ENCODE assay signal across 8 mouse cellular contexts in genomic region chr1:190174671-190175661, GRCm38 (mm10). TPM values are rescaled to one million over a fixed set of nuclear protein-coding genes. Genes with fewer than 3 reads are reported as not detected.
DNase-seq lines count a peak whose midpoint lies in the region; ATAC-seq and TF ChIP-seq lines count a peak whose summit lies in the region.

No protein-coding gene starts in this region.

- H3K4me2 ChIP-seq in limb, embryonic 15.5 days = peak overlapping the region; percentile 71
- peak overlapping the region; percentile 42 for H3K4me2 ChIP-seq in stomach, postnatal 0 days (replicated peaks; ENCODE audit: low read depth)

- no peak overlapping the region for H3K27ac ChIP-seq in cortical plate, adult 2 months (ENCODE audit: insufficient read depth, low read length)
- no peak overlapping the region for H3K27ac ChIP-seq in limb, embryonic 15.5 days
- H3K27ac ChIP-seq in stomach, postnatal 0 days (replicated peaks) = no peak overlapping the region

- no peak for TF ChIP-seq EP300 in stomach, postnatal 0 days (optimal IDR thresholded peaks at IDR 0.05)

- 3% methylated on average over 65 of the region's 65 CpGs for WGBS in limb, embryonic 15.5 days
- WGBS in stomach, postnatal 0 days = 6% methylated on average over 56 of the region's 65 CpGs

- no peak for ATAC-seq in limb, embryonic 15.5 days (ENCODE audit: insufficient number of reproducible peaks, low FRiP score, low TSS enrichment, low read depth)
- no peak for ATAC-seq in stomach, postnatal 0 days (ENCODE audit: low FRiP score, low TSS enrichment)

- H3K4me3 ChIP-seq in cortical plate, adult 2 months (ENCODE audit: insufficient read depth, low read length) = peak overlapping the region; percentile 1
- peak overlapping the region; percentile 37 for H3K4me3 ChIP-seq in limb, embryonic 15.5 days
- peak overlapping the region; percentile 27 for H3K4me3 ChIP-seq in stomach, postnatal 0 days (ENCODE audit: low read depth, low read length)

- TF ChIP-seq POLR2A in cortical plate, adult 2 months (IDR thresholded peaks at IDR 0.05; ENCODE audit: extremely low read depth, insufficient read depth, low read length) = no peak

- no peaks in the 10 kb centered on the region for H3K9me3 ChIP-seq in limb, embryonic 15.5 days
- H3K9me3 ChIP-seq in stomach, postnatal 0 days (ENCODE audit: control insufficient read depth, low read length) = no peaks in the 10 kb centered on the region

- intact Hi-C loops in heart, postnatal 10 days (cut with DNase I) = loop anchor here (5.0 kb wide), 1 partner anchor 622 kb away; no protein-coding TSS in a partner anchor

- peak; percentile 30 for DNase-seq in ovary, postnatal 36 days (ENCODE audit: low spot score)
- no peak for DNase-seq in ovary, adult 18-20 months (ENCODE audit: low spot score)
- peak; percentile 46 to 56 for DNase-seq in heart, postnatal 10 days
- DNase-seq in stomach, postnatal 0 days (ENCODE audit: low spot score) = peak; percentile 33
- no peak for DNase-seq in spleen, adult 18-20 months
- DNase-seq in MN1 (ENCODE audit: low spot score) = no peak

- no peaks in the 10 kb centered on the region for H3K36me3 ChIP-seq in limb, embryonic 15.5 days
- H3K36me3 ChIP-seq in stomach, postnatal 0 days (ENCODE audit: control insufficient read depth, insufficient read depth, low read length) = no peaks in the 10 kb centered on the region

- H3K4me1 ChIP-seq in cortical plate, adult 2 months (ENCODE audit: control insufficient read depth, insufficient read depth, low read length) = no peaks in the 10 kb centered on the region
- peaks cover 39% of the 10 kb centered on the region for H3K4me1 ChIP-seq in limb, embryonic 15.5 days
- 0 out of 2 replicates have a peak, but pooled peaks cover 2% of the 10 kb centered on the region for H3K4me1 ChIP-seq in stomach, postnatal 0 days (replicated peaks; ENCODE audit: control insufficient read depth, insufficient read depth)

- peaks cover 79% of the 10 kb centered on the region for H3K27me3 ChIP-seq in limb, embryonic 15.5 days
- peaks cover 21% of the 10 kb centered on the region for H3K27me3 ChIP-seq in stomach, postnatal 0 days (ENCODE audit: control insufficient read depth, insufficient read depth, low read length)

- TF ChIP-seq CTCF in cortical plate, adult 2 months (IDR thresholded peaks at IDR 0.05; ENCODE audit: extremely low read depth, insufficient read depth, low read length) = no peak
- no peak for TF ChIP-seq CTCF in stomach, postnatal 0 days (IDR thresholded peaks at IDR 0.05; ENCODE audit: low read depth)

- 0 out of 2 replicates have a peak overlapping the region, but pooled peaks have one; percentile 12 for H3K9ac ChIP-seq in limb, embryonic 15.5 days
- H3K9ac ChIP-seq in stomach, postnatal 0 days (ENCODE audit: low read length) = peak overlapping the region; percentile 23; the same call in 1 of the 2 replicates

RNA-seq across cellular contexts. Expression of gene Prox1, which starts 4.5 kb away (rescaled TPM):
- polyA plus RNA-seq in cortical plate, adult 2 months (2012; rRNA removed) = 5.6 and 8.2 TPM in 2 replicates
- total RNA-seq in heart, postnatal 10 days (2021) = 10 to 100 TPM; 34.3 to 68.1 TPM
- 2.1 and 2.6 TPM in 2 replicates for polyA plus RNA-seq in limb, embryonic 15.5 days (2015; fragmentation: Nextera tagmentation; extraction: Ambion mirVana)
- 0.40 and 0.54 TPM in 2 replicates for polyA plus RNA-seq in stomach, postnatal 0 days (2015; fragmentation: Nextera tagmentation; extraction: Ambion mirVana)

Comparison
In these comparisons a context has a peak if more than half of its experiments do, and no peak if none do; other contexts are left out.
1. DNase-seq: peak in ovary, postnatal 36 days (single experiment), heart, postnatal 10 days (2 of 2) and stomach, postnatal 0 days (single experiment); none in ovary, adult 18-20 months (single experiment), spleen, adult 18-20 months (0 of 2) and MN1 (single experiment).
2. Peak in every context shown above with its lines, with median percentiles within 50 percentile points of each other: H3K4me3 ChIP-seq.